In genomic region chr16:87928671-87929070, GRCm38 (mm10) we compare ENCODE assay signal across 15 mouse cellular contexts.
"Had no signal": no experiment of that assay in that cellular context is flagged by ENCODE, and none has a peak within 500 bp of the region (broad histone marks: within the 10 kb centered on the region; RNA-seq: fewer than 3 reads in every experiment).

No protein-coding gene starts in this region.

- H3K36me3 ChIP-seq: liver, embryonic 13.5 days; liver, embryonic 15.5 days; midbrain, embryonic 12.5 days; neural tube, embryonic 12.5 days had no signal

- DNase-seq: liver, embryonic 13.5 days; liver, postnatal 0 days; lung, adult 2 months; lung, postnatal 14 days; lung, postnatal 36 days; midbrain, embryonic 14.5 days; right cerebral cortex, postnatal 14 days; thymus, adult 2 months; thymus, postnatal 25 days; thymus, postnatal 4 days had no signal

- ATAC-seq: liver, postnatal 0 days had no signal

- H3K9ac ChIP-seq: liver, embryonic 13.5 days; liver, embryonic 15.5 days; liver, postnatal 0 days; midbrain, embryonic 12.5 days; neural tube, embryonic 12.5 days had no signal

- H3K4me2 ChIP-seq: liver, embryonic 13.5 days; liver, embryonic 15.5 days; midbrain, embryonic 12.5 days; neural tube, embryonic 12.5 days had no signal

- H3K4me3 ChIP-seq: liver, embryonic 13.5 days; liver, embryonic 15.5 days; megakaryocyte, embryonic 14.5 days; midbrain, embryonic 12.5 days; neural tube, embryonic 12.5 days had no signal

- H3K4me1 ChIP-seq: liver, embryonic 13.5 days; liver, embryonic 15.5 days; megakaryocyte, embryonic 14.5 days; midbrain, embryonic 12.5 days; neural tube, embryonic 12.5 days had no signal

- H3K27ac ChIP-seq: liver, embryonic 13.5 days; liver, embryonic 15.5 days; macrophage; midbrain, embryonic 12.5 days; neural tube, embryonic 12.5 days had no signal

- H3K9me3 ChIP-seq: liver, embryonic 13.5 days; liver, embryonic 15.5 days; midbrain, embryonic 12.5 days; neural tube, embryonic 12.5 days had no signal

- H3K27me3 ChIP-seq: liver, embryonic 13.5 days; liver, embryonic 15.5 days; megakaryocyte, embryonic 14.5 days; midbrain, embryonic 12.5 days; neural tube, embryonic 12.5 days had no signal
